Mouse (Mus musculus): ENCODE data around the gene Pjvk. TPM values are rescaled to one million over a fixed set of nuclear protein-coding genes. Genes with fewer than 3 reads are reported as not detected.
A peak's percentile ranks its signal among the peaks of the same experiment; 100 is the strongest.

The Pjvk gene
- polyA plus RNA-seq, 1 experiment from 2014 or later, result 0.65 TPM

DNA sequence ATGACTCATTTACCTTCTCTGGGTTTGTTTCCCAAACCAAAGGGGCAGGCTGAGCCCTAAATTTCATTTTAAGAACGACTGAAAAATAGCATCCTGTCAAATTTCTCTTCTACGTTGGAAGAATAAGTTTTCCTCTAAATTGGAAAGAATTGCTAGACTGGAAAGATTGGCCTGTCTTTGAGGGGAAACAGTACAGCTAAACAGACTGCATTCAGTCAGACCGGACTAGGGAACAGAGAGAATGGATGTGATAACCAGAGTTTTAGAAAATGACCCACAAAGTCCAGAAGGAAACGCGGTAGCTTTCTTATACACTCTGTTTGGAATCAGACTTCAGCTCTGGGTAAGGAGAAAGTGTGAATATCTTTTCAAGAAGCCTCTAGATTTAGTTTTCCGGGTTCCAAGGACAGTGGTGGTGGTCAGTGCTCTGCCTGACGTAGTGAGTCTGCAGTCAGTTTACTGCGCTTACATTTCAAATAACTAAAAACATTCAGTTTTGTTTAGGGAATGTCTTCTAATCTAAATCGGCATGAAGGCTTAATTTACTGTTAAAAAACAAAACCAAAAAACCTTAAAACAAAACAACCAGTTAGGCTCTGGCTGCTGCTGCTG, 24.0 kb downstream of the Pjvk start:
- H3K9me3 ChIP-seq, result no peaks in the 10 kb centered on the region
- no peak for ATAC-seq (replicated peaks)
- H3K27ac ChIP-seq, result peak overlapping the region; percentile 74
- peak overlapping the region; percentile 57 for H3K4me2 ChIP-seq
- H3K36me3 ChIP-seq (replicated peaks), result no peaks in the 10 kb centered on the region
- WGBS, result 37% methylated on average over 9 of the region's 9 CpGs
- peak overlapping the region; percentile 41 for H3K4me3 ChIP-seq
- peak overlapping the region; percentile 35 for H3K9ac ChIP-seq
- no peaks in the 10 kb centered on the region for H3K27me3 ChIP-seq (replicated peaks)
- peaks cover 25% of the 10 kb centered on the region for H3K4me1 ChIP-seq

DNA sequence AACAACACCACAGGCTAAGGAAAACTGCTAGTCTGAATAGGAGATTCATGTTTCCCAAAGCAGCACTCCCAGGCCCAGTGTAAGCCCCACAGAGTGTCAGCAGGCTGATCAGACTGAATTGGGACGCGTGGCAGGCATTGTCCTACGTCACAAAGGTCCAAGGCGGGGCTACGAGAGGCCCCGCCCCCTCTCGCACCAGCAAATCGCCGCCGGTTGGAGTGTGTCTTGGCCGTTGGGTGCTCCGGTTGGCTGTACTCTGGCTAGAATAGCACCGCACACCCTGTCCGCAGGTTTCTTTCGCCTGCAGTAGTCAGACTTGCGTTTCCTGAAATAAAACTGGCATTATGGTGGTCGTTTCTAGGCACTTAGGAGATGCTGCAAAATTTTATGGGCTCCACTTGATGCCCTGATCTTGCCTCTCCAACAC, 24.7 kb downstream of the Pjvk start, which contains the start of gene Fkbp7:
TSS of gene Fkbp7 (minus strand) at position 151 of the 427 bp plus-strand sequence.
- Histone ChIP-seq H3K27me3 (replicated peaks) (no peaks in the 10 kb centered on the region), H3K9me3 (no peaks in the 10 kb centered on the region), H3K4me2 (peak within 1 kb of the TSS; percentile 57), H3K36me3 (replicated peaks) (no peaks in the 10 kb centered on the region), H3K4me3 (peak within 1 kb of the TSS; percentile 41), H3K9ac (peak within 1 kb of the TSS; percentile 35), H3K4me1 (peaks cover 25% of the 10 kb centered on the region), H3K27ac (peak within 1 kb of the TSS; percentile 74)
- ATAC-seq (replicated peaks), result peak; percentile 95
- under 1% methylated on average over 17 of the region's 17 CpGs for WGBS

- ATAC-seq (replicated peaks), result no peak
- H3K36me3 ChIP-seq (replicated peaks), result no peaks in the 10 kb centered on the region
- H3K4me1 ChIP-seq, result peaks cover 23% of the 10 kb centered on the region
- H3K9ac ChIP-seq, result no peak overlapping the region
- H3K27me3 ChIP-seq (replicated peaks), result no peaks in the 10 kb centered on the region
- 37% methylated on average over 7 of the region's 7 CpGs for WGBS
- peak overlapping the region; percentile 74 for H3K27ac ChIP-seq
- H3K4me2 ChIP-seq, result peak overlapping the region; percentile 57
- peak overlapping the region; percentile 41 for H3K4me3 ChIP-seq
- no peaks in the 10 kb centered on the region for H3K9me3 ChIP-seq
Observed at GRCm38 (mm10) chr2:76673472-76674081, 25.3 kb downstream of the Pjvk start.

DNA sequence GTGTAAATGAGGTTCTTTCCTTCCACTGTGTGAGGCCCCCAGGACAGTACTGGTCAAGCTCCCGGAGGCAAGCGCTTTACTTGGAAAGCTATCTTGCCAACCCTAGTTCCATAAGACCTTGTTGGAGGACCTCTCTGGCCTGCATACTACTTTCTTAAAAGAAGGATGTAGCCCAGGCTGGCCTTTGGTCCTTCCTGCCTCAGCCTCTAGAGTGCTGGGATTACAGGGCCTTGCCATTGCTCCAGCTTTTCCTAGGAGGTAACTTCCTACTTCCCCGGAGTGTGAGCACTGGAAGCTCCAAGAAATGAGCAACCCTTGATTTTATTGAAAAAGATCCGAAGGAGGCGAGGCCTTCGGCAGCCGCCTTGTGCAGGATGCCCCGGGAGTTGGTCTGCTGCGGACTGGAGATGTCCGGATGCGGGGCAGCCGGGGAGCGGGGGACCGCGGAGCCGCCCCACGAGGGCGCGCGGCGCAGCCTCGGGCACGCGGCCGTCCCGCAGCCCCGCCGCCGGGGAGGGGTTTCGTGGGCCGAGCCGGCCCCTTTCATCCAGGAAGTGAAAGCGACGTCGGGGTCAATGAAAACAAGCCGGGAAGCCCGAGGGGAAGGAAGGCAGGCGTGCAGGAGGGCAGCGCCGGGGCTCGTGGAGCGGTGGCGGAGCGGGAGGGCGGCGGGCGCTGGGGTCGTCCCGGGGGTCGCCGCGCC, 26.6 kb downstream of the Pjvk start, which contains the start of gene Plekha3:
TSS of gene Plekha3 (plus strand) at position 557 of the 703 bp plus-strand sequence.
- peak; percentile 74 for ATAC-seq (replicated peaks)
- WGBS, result 4% methylated on average over 52 of the region's 52 CpGs
- H3K4me3 ChIP-seq, result peak within 1 kb of the TSS; percentile 87

DNA sequence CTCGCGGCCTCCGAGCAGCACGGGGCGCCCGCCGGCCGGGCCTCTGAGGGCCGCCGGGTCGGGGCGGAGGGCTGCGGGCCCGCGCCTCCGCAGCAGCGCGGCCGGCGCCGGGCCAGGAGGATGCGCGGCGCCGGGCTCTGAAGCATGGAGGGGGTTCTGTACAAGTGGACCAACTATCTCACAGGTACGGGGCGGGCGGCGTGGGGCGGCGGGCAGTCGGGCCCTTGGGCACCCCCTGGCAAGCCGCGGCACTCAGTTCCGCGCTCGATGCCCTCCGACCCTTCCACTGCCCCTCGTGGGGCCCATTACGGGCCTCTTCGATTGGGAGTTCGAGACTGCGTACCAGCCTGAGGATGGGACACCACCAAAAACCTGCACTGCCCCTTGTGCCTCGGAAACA, 27.2 kb downstream of the Pjvk start:
- Histone ChIP-seq H3K27ac (peak overlapping the region; percentile 85), H3K27me3 (replicated peaks) (no peaks in the 10 kb centered on the region), H3K4me3 (peak overlapping the region; percentile 87), H3K36me3 (replicated peaks) (no peaks in the 10 kb centered on the region; the same call in 1 of the 2 replicates), H3K4me2 (peak overlapping the region; percentile 62), H3K9ac (peak overlapping the region; percentile 78), H3K4me1 (peaks cover 22% of the 10 kb centered on the region), H3K9me3 (no peaks in the 10 kb centered on the region)
- ATAC-seq (replicated peaks), result peak; percentile 62
- WGBS, result 0% methylated on average over 41 of the region's 44 CpGs

More for the DNA sequence above, 26.6 kb downstream of the Pjvk start, which contains the start of gene Plekha3:
- Histone ChIP-seq H3K36me3 (replicated peaks) (no peaks in the 10 kb centered on the region), H3K4me1 (peaks cover 22% of the 10 kb centered on the region), H3K27ac (peak within 1 kb of the TSS; percentile 85), H3K9ac (peak within 1 kb of the TSS; percentile 78), H3K4me2 (peak within 1 kb of the TSS; percentile 62), H3K9me3 (no peaks in the 10 kb centered on the region), H3K27me3 (replicated peaks) (no peaks in the 10 kb centered on the region)

DNA sequence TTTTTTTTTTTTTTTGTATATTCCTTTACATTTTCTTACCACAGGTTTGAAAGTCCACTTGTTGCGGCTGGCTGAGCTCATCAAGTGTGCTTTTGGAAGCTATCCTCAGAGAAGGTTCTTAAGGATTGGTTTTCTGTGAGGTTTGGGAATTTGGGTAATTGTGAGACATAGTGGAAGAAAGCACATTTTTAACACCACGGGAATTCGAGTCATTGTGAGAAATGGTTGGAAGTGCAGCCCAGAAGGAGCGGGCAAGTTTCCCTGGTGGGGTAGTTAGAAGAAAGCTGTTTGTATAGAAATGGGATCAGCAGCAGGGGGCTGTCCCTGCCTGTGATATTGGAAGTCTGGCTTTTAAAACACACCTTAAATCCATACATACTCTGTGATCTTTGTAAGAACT, 27.7 kb downstream of the Pjvk start:
- H3K36me3 ChIP-seq (replicated peaks), result no peaks in the 10 kb centered on the region; the same call in 1 of the 2 replicates
- H3K27ac ChIP-seq, result no peak overlapping the region
- peak overlapping the region; percentile 78 for H3K9ac ChIP-seq
- 5% methylated on average over 4 of the region's 4 CpGs for WGBS
- no peaks in the 10 kb centered on the region for H3K9me3 ChIP-seq
- H3K4me3 ChIP-seq, result peak overlapping the region; percentile 87
- H3K4me2 ChIP-seq, result peak overlapping the region; percentile 62
- H3K4me1 ChIP-seq, result peaks cover 22% of the 10 kb centered on the region
- ATAC-seq (replicated peaks), result no peak
- no peaks in the 10 kb centered on the region for H3K27me3 ChIP-seq (replicated peaks)

- Histone ChIP-seq H3K9ac (peak overlapping the region; percentile 78; the same call in 1 of the 2 replicates), H3K4me1 (peaks cover 21% of the 10 kb centered on the region), H3K27me3 (replicated peaks) (no peaks in the 10 kb centered on the region), H3K36me3 (replicated peaks) (no peaks in the 10 kb centered on the region; the same call in 1 of the 2 replicates), H3K4me3 (peak overlapping the region; percentile 87), H3K4me2 (peak overlapping the region; percentile 62), H3K9me3 (no peaks in the 10 kb centered on the region), H3K27ac (no peak overlapping the region)
- no peak for ATAC-seq (replicated peaks)
- WGBS, result 62% methylated on average over 13 of the region's 13 CpGs
Observed at GRCm38 (mm10) chr2:76676401-76677226, 28.3 kb downstream of the Pjvk start.

GRCm38 (mm10) chr2:76682301-76682700, 34.0 kb downstream of the Pjvk start:
- no peak overlapping the region for H3K4me2 ChIP-seq
- no peak for ATAC-seq (replicated peaks)
- H3K4me3 ChIP-seq, result no peak overlapping the region
- H3K36me3 ChIP-seq (replicated peaks), result peaks cover 29% of the 10 kb centered on the region
- H3K9me3 ChIP-seq, result no peaks in the 10 kb centered on the region
- no peak overlapping the region for H3K9ac ChIP-seq
- H3K27ac ChIP-seq, result no peak overlapping the region
- H3K4me1 ChIP-seq, result no peaks in the 10 kb centered on the region
- WGBS, result 95% methylated on average over 8 of the region's 8 CpGs
- H3K27me3 ChIP-seq (replicated peaks), result no peaks in the 10 kb centered on the region

- H3K36me3 ChIP-seq (replicated peaks), result peaks cover 41% of the 10 kb centered on the region
- no peak overlapping the region for H3K27ac ChIP-seq
- no peak for ATAC-seq (replicated peaks)
- WGBS, result 92% methylated on average over 3 of the region's 3 CpGs
- no peak overlapping the region for H3K4me3 ChIP-seq
- no peaks in the 10 kb centered on the region for H3K4me1 ChIP-seq
- H3K4me2 ChIP-seq, result no peak overlapping the region
- no peak overlapping the region for H3K9ac ChIP-seq
- no peaks in the 10 kb centered on the region for H3K9me3 ChIP-seq
- H3K27me3 ChIP-seq (replicated peaks), result no peaks in the 10 kb centered on the region
Observed at GRCm38 (mm10) chr2:76686986-76687385, 38.7 kb downstream of the Pjvk start.

GRCm38 (mm10) chr2:76687608-76688007, 39.3 kb downstream of the Pjvk start:
- H3K4me3 ChIP-seq, result no peak overlapping the region
- no peak overlapping the region for H3K4me2 ChIP-seq
- no peaks in the 10 kb centered on the region for H3K27me3 ChIP-seq (replicated peaks)
- no peak for ATAC-seq (replicated peaks)
- H3K36me3 ChIP-seq (replicated peaks), result peaks cover 41% of the 10 kb centered on the region
- no peaks in the 10 kb centered on the region for H3K4me1 ChIP-seq
- no peaks in the 10 kb centered on the region for H3K9me3 ChIP-seq
- H3K27ac ChIP-seq, result no peak overlapping the region
- H3K9ac ChIP-seq, result no peak overlapping the region
- WGBS, result 89% methylated on average over 3 of the region's 3 CpGs

DNA sequence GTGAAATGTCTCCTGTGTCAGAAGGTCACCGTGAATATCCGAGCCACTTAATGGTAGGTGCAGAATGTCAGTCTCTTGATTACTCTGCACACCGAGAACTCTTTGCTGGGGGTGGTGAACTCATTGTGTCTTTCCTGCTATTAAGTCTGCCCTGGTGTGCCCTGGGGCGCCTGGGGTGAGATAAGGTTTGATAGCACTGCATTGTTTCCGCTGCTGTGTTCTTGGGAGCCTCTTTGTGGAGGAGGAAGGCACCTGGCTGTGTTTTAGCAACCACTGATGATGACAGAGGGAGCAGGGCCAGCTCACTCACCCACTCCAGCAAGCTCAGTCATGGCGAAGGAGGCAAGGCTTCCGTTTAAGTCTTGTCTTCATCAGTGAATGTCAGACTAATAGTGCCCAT, 39.9 kb downstream of the Pjvk start:
- H3K4me2 ChIP-seq, result no peak overlapping the region
- ATAC-seq (replicated peaks), result no peak
- peaks cover 36% of the 10 kb centered on the region for H3K36me3 ChIP-seq (replicated peaks)
- no peak overlapping the region for H3K9ac ChIP-seq
- no peak overlapping the region for H3K27ac ChIP-seq
- H3K27me3 ChIP-seq (replicated peaks), result no peaks in the 10 kb centered on the region
- H3K4me1 ChIP-seq, result no peaks in the 10 kb centered on the region
- no peaks in the 10 kb centered on the region for H3K9me3 ChIP-seq
- no peak overlapping the region for H3K4me3 ChIP-seq
- WGBS, result 85% methylated on average over 7 of the region's 7 CpGs

Data from midbrain, embryonic 15.5 days (tissue).